Mouse (Mus musculus) mouse embryonic stem cell (cell line): ENCODE results near the gene Fbxo36.

ENCODE experiments used
- in situ Hi-C, 2 experiments: fragments of 300-500 bp; cut with MboI; formaldehyde crosslinking; loops; 1 replicate in 1 of 2; 3 replicates in 1 of 2; pipeline ENCODE4 v1.14.3; 2019 to 2020; ENCODE audit warnings: low sequenced_read_pairs in 2 of 2, low pct_unique_long_range_greater_than_20kb in 1 of 2, mixed read lengths in 1 of 2; ENCODE audit not compliant: unreplicated experiment in 1 of 2

Gene Fbxo36

GRCm38 (mm10) chr1:84851512-84852235 lies 12.0 kb downstream of the Fbxo36 start:
- in situ Hi-C loops: no loop called here

DNA sequence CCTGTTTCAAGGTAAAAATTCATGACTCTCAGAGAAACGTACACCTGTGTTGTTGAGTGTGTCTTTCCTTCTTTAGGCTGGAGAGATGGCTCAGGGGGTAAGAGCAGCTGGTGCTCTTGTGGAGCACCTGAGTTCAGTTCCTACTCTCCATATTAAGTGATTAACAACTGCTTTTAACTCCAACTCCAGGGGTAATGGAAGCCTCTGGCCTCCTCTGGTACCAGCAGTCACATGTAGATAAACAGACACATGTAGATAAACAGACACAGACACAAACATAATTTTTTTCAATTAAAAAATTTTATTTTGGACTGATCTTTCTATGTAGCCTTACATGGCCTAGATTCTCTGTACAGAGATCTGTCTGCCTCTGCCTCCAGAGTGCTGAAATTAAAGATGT lies 14.1 kb downstream of the Fbxo36 start:
- in situ Hi-C loops: no loop called here

DNA sequence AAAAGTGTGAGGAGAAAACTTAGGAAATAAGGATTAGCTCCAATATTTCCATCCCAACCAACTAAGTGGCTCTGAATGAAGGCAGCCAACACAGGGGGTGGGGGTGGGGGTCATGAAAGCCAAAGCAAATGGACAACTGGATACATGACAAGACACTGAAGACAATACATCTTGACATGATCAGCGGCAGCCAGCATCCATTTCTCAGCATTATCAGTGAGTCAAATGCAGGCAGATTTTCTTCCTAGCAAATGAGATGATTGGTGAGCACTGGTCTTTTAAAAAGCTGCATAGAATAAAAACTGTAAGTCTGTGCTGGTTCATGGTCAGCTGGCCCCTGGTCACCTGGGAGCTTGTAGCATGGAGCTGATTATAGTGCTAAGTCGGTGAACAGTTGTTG lies 15.3 kb downstream of the Fbxo36 start:
- in situ Hi-C loops: no loop called here

DNA sequence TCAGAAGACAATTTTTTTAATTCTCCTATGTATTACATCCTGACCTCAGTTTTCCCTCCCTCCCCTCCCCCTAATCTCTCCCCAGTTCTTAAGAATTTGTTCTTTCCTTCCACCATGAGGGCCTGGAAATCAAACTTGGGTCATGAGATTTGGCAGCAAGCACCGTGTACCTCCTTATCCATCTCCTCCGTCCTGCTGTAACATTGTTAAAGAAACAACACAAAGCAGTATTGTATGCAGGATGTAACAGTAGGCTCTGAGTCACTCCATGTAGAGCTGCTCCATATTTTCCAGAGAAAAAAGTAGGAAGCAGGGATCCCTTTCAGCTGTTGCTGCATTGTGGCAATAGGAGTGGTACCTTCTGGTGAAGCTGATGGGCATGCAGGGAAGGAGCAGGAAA lies 16.1 kb downstream of the Fbxo36 start:
- in situ Hi-C loops: no loop called here

GRCm38 (mm10) chr1:84859597-84859996 lies 20.0 kb downstream of the Fbxo36 start:
- in situ Hi-C loops: no loop called here

GRCm38 (mm10) chr1:84860360-84861254 lies 21.0 kb downstream of the Fbxo36 start:
- in situ Hi-C loops: no loop called here

DNA sequence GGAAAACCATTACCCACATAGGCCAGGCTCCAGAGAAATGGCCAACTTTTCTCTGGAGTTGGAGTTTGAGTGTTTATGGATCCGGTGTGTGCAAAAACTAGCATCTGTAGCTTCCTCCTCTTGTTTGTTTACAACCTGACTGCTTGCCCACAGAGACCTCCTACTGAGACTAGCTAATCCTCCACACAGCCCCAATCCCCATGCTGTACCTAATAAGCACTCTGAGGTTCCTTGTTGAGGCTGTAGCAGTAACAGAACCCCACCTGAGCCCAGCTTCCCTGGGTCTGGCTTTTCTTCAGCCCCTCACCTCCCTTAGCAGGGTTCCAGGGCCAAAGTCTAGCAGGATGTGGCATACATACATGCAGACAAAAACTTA lies 21.6 kb downstream of the Fbxo36 start:
- in situ Hi-C loops: no loop called here

DNA sequence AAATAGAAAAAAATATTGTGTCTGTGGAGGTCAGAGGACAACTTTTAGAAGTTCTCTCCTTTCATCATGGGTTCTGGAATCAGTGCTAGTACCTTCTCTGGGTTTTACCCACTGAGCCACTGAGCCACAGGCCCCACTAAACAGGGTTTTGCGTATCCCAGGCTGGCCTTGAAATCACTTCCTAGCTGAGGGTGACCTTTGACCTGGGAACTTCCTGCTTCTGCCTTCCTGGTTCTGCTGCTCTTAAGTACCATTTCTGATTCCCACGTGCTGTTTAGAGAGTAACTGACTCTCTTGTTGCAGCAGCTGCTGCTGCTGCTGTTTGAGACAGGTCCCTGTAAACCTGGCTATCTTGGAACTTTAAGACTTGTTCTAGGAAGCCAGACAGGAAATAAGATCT lies 25.0 kb downstream of the Fbxo36 start:
- in situ Hi-C loops: loop anchor here in 1 of 2 experiments (5.0 kb wide), 1 partner anchor 32 kb away; no protein-coding TSS in a partner anchor

DNA sequence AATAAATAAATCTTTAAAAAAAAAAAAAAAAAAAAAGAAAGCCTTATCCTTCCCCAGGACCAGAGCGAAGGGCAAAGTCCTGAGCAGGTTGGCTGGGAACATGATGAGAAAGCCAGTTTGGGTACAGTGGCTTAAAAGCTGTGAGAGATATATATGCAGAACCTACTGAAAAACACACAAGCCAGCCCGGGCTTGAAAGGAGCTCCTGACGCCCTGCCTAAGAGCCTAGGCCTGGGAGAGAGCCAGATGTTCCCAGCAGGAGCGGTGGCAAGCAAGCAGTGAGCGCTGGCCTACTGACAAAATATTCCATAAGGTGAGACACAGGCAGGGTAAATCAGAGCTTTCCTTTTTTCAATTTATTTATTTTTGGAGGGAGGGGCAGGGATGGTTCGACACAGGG lies 26.6 kb downstream of the Fbxo36 start:
- in situ Hi-C loops: loop anchor here in 1 of 2 experiments (5.0 kb wide), 1 partner anchor 34 kb away; no protein-coding TSS in a partner anchor

DNA sequence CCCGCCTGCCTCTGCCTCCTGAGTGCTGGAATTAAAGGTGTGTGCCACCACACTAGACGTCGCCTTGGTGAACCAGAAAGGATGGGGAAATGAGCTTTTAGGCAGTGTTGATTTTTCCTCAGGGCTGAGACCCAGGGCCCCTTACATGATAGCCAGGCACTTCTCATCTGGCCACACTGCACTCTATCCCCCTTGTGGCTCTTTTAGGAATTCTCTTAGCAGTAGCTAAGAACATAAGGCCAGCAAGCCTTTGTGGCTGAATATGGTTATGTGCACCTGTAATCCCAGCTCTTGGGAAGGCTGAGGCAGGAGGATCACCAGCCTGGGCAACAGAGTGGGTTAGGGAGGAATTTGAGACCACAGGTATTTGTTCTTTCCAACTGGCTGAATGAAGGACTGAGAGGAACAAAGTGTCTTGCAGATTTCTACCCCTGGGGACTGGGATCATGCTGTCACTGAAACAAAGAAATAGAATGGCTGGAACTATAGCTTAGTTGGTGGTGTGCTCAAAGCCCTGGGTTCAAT lies 27.1 kb downstream of the Fbxo36 start:
- in situ Hi-C loops: loop anchor here in 1 of 2 experiments (5.0 kb wide), 1 partner anchor 34 kb away; no protein-coding TSS in a partner anchor

GRCm38 (mm10) chr1:84868311-84868710 lies 28.7 kb downstream of the Fbxo36 start:
- in situ Hi-C loops: loop anchor here in 1 of 2 experiments (5.0 kb wide), 1 partner anchor 36 kb away; no protein-coding TSS in a partner anchor

DNA sequence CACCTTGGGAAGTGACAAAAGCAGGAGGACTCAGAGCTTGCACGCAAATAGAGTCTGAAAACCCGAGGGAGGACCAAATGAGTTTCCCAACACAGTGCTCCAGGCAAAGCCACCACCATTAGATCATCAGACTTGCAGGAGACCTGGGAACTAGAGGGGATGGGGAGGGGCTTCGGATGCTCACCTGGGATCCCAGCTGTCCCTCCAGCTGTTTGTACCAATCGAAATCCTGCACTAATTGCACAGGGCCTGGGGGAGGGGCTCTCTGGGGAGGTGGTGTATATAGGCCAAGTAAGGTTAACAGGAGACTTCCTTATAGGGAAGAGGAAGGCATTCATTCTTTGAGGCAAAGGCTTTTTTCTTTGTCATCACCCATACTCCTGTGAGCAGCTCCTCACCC lies 29.2 kb downstream of the Fbxo36 start:
- in situ Hi-C loops: loop anchor here in 1 of 2 experiments (5.0 kb wide), 1 partner anchor 37 kb away; no protein-coding TSS in a partner anchor

DNA sequence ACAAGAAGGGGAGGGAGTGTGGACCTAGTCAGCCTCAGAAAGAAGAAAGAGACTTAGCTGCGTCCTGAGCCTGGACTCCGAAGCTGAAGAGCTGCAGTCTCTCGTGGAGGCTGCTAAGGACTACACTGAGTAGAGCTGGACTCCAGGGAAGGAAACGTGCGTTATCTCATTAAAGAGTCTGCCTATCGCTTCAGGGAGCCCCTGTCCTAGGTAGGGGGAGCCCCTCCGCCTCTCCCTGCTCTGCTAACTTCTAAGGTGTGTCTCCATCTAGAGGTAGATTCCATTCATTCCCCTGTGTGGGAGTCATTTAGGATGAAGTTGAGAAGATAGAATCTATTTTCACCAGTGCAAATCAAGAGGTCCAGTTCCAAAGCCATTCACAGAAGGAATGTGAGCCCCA lies 29.9 kb downstream of the Fbxo36 start:
- in situ Hi-C loops: loop anchor here in 1 of 2 experiments (5.0 kb wide), 1 partner anchor 37 kb away; no protein-coding TSS in a partner anchor

DNA sequence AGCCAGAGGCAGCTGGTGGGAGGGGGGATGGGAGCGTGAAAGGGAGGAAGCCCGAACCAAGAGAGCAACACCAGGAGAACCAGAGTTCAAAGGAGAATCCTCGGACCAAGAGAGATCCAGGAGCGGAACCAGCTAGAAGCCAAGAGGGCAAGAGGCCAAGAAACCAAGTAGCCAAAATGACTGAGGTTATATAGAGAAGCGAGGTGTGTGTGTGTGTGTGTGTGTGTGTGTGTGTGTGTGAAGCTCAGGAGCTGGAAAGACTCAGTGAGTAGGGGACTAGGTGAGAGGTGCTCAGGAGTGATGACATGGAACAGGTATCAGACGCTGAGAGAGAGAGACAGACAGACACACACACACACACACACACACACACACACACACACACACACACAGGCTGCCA lies 31.5 kb downstream of the Fbxo36 start:
- in situ Hi-C loops: no loop called here

- in situ Hi-C loops: no loop called here
Measured at GRCm38 (mm10) chr1:84872105-84872504, 32.5 kb downstream of the Fbxo36 start.

GRCm38 (mm10) chr1:84872939-84873338 lies 33.3 kb downstream of the Fbxo36 start:
- in situ Hi-C loops: no loop called here

GRCm38 (mm10) chr1:84877590-84877989 lies 37.9 kb downstream of the Fbxo36 start:
- in situ Hi-C loops: loop anchor here in 1 of 2 experiments (25.0 kb wide), 1 partner anchor 540 kb away; no protein-coding TSS in a partner anchor

- in situ Hi-C loops: loop anchor here (10.0 to 25.0 kb wide), 3 partner anchors 155 to 542 kb away; no protein-coding TSS in a partner anchor
Measured at GRCm38 (mm10) chr1:84879571-84880120, 40.0 kb downstream of the Fbxo36 start.
